Mouse (Mus musculus) E14TG2a.4 (cell line): ENCODE results near the gene Tlr13.

ENCODE experiments used
- CTCF ChIP-seq: conservative IDR thresholded peaks from 2 replicates; pipeline ENCODE4 v1.5.1; 2014; ENCODE audit warnings: low read length
- POU5F1 ChIP-seq: IDR thresholded peaks from 2 replicates; pipeline ENCODE4 v1.6.1; 2014; ENCODE audit warnings: low read length, borderline replicate concordance

DNA sequence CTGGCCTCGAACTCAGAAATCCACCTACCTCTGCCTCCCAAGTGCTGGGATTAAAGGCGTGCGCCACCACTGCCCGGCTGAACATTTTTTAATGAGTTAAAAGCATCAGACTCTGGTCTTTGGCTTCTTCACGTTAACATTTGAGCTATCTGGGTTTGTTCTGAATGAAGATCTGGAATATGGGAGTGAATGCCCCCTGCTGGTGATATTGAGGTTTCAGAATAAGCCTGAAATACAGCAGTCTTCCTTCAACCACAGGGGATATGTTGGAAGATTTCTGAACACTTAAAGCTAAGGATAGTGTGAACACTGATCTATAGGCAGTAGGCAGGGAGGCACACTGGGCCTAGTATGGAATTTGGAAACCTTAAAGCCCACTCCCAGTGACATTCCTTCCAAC is 55.9 kb downstream of the Tlr13 start:
- TF ChIP-seq CTCF (no peak), POU5F1 (no peak)
